Mouse (Mus musculus): ENCODE data around the gene Gjb3. TPM values are rescaled to one million over a fixed set of nuclear protein-coding genes. Genes with fewer than 3 reads are reported as not detected.

The Gjb3 gene
- total RNA-seq (2015) (0.59 and 2.3 TPM in 2 replicates), total RNA-seq (2017) (0.74 and 3.0 TPM in 2 replicates)

DNA sequence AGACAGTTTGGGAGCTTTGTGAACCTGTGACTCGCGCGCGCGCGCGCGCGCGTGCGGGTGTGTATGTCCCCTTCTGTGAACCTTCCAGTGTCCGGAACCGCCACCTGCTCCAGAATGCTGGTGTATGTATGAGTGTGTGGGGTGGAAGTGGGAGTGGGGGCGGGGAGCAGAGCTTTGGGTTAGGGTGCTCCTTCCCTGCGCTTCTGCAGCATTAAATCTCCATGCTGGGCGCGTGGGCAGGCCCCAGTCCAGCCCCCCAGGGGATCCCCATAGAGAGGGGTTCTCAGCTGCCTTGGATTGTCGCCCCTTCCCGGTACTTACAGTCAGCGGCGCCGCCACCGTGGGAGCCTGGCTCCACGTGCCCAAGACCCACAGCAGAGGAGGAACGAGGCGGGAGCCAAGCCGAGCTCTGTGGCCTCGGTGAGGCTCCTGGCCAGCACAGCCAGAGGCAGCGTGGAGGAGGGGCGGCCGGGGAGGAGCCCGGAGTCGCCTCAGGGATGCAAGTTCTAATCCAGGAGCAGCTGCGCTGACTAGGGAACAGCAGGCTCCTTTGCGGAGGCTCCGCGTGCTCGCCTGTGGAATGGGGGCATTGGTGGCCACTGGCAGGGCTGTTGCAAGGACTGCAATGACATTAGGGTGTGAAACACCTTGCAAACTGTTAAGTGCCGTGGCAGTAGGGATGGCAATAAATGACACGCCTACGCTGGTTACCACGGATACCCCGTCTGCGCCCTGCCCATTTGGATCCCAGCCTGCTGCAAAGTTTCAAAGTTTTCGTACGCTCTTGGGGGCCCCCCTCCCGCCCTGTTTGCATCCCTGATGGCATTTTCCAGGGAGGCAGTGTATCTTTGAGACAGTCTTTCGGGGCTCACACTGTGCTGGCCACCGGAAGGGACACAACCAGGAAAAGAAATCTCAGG, at the start of gene Gjb3:
Gene Gjb3, minus strand, starts transcription at position 664 of the 920 bp plus-strand sequence.
- peak; percentile 35; the same call in 1 of the 2 replicates for ATAC-seq (replicated peaks; ENCODE audit: poor library complexity)

DNA sequence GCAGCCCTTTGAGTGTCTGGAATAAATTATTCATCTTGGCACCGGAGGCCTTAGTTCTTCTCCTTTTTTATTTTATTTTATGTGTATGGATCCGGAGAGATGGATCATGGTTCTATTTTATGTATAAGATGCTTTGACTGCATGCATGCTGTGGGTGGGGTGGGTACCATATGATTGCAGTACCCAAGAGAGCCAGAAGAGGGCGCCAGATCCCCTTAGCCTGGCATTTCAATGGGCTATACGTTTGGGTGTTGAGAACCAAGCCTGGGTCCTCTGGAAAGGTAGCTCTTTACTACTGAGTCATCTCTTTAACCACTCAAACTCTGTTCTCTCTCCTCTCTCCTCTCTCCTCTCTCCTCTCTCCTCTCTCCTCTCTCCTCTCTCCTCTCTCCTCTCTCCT, 46.7 kb upstream of the Gjb3 start:
- ATAC-seq (replicated peaks; ENCODE audit: poor library complexity): peak; percentile 70

DNA sequence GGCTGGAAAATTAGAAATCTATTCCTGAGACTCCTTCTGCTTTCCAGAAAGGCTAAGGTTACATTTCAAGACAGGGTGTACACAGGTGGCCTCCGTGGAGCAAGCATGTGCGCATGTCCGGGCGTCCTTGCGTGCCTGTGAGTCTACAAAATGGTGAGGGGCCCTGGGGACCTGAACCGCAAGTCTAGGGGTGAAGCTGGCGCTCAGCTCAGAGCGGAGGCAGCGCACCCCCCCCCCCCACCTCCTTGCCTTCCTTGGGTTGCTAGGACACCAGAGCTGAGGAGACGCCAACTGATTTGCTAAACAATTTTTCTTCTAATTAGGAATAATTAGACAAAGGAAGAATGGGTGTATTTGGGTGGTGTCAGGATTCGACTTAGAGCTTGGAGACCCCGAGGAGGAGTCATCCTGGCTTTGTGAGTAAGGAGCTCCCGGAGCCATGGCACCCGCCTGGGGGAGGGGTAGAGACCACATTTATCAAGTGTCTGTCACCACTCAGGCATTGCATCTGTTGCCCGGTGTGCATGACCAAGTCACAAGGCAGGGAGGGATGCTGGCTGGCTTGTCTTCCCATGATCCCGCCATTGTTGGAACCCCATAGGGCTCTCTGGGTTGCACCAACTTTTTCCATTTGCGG, 45.0 kb upstream of the Gjb3 start:
- no peak for ATAC-seq (replicated peaks; ENCODE audit: poor library complexity)

DNA sequence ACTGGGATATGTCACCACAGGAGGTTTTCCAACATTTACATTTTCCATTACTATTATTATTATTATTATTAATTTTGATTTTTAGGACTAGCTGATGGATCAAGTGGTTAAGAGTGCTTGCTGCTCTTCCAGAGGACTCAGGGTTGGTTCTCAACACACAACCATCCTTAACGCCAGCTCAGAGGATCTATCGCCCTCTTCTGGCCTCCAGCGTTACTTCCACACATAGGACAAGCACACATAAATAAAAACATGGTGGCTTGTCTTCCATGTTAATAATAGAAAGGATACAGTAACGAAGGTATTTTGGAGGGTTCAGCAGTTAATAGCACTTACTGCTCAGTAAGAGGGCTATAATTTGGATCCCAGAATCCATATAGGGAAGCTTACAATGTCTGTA, 44.0 kb upstream of the Gjb3 start:
- no peak for ATAC-seq (replicated peaks; ENCODE audit: poor library complexity)

DNA sequence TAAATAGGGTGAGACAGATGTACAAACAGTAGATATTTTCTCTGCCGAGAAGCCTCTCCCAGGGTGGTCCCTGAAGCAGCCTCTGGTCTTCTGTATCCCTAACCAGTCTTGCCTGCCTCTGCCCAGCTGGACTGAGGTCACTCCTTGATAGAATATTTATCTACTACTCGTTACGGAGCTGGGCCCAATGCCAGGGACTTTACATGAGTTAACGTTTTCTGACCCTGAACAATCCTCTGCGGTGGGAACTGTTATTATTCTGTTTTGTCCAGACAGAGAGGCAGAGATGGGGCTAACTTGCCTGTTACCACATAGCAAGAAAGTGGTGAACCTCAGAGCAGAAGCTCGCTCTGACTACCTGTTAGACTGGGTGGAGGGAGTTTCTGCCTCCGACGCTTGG, 42.8 kb upstream of the Gjb3 start:
- no peak for ATAC-seq (replicated peaks; ENCODE audit: poor library complexity)

DNA sequence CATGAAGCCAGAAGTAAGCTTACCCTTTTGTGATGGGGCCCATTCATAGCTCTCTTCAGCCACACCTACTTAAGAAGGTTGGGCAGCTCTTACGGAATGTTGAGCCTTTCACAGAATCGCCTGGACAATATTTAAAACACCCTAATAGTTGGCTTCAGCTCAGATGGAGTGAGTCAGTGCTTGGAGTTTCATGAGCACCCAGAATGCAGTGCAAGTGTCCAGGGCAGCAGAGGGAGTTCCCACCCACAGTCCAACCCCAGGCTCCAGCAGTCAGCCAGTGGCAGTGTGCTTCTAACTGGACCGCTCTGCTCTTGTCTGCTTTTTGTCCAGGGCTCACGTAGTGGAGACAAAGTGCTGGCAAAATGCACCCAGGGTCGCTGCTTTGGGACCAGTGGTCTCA, 40.9 kb upstream of the Gjb3 start:
- no peak for ATAC-seq (replicated peaks; ENCODE audit: poor library complexity)

DNA sequence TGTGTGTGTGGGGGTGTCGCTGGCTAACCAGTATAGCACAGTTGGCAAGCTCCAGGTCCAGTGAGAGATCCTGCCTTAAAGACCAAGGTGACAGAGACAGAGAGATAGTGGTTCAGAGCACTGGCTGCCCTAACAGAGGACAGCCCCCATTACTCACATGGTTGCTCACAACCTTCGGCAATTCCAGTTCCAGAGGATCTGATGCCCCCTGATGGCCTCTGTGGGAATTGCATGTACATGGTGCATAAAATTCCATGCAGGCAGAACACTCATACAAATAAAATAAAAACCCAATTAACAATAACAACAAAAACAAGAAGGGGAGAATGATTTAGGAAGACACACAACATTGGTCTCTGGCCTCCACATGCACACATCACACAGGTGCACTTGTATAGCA, 39.8 kb upstream of the Gjb3 start:
- ATAC-seq (replicated peaks; ENCODE audit: poor library complexity): peak; percentile 50; the same call in 1 of the 2 replicates

DNA sequence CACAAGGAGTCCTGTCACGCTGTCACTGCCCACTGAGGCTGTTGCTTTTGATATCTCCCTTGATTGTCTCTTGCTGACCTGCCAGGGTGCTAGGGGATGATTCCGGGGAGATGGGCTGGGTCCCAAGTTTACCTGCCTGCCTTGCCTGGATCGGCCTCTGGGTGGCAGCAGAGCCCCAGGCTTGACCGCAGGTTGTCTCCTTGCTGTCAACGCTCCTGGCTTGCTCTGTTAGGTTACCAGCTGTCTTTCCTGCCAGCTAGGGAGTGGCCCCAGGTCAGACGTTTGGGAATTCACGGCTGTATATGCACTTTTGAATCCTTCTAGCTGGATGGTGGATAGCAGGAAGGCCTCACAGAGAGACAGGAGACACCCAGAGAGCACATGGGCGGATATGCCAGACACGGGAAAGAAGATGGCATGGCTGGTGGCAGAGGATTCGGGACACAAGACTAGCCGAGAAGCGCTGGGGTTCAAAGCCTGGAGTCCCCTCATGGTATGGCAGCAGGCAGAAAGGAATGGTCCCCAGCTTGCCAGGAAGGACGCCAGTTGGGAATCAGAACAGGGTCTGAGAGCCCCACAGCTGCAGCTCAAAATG, 37.8 kb upstream of the Gjb3 start:
- ATAC-seq (replicated peaks; ENCODE audit: poor library complexity): peak; percentile 92

DNA sequence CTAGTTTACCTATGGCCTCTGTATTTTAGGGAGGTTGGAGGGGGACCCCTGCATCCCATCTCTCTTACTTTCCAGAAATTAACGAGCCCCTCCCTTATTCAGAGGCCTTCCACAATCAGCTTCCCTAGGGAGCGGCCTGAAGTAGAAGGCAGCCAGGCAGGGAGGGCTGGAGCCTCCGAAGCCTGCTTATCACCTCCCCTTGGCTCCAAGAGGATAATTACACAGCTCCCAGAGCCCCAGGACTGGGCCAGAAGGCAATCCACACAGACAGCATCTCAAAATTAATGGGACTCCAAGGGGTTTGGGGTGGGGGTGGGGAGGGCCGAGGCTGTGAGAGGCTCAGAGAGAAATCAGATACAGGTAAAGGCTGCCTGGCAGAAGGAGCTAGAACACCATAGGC, 35.2 kb upstream of the Gjb3 start:
- ATAC-seq (replicated peaks; ENCODE audit: poor library complexity): no peak

DNA sequence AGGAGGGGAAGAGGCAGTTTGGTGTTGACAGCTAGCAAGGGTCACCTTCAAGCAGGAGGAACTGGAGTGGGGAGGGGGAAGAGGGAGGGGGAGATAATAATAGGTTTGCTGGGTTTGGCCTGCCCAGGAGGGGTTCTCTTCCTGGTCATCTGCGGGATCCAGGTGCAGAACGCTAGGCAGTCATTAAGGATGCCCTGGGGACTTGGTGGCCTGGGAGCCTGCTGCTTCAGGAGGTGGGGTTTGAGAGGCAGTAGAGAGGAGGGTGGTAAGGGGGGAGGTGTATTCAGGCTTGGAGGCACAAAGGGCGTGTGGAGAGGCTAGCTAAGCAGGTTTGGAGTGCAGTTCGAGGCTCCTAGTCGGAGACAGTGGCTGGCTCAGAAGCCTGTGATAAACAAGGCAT, 34.8 kb upstream of the Gjb3 start:
- ATAC-seq (replicated peaks; ENCODE audit: poor library complexity): no peak

DNA sequence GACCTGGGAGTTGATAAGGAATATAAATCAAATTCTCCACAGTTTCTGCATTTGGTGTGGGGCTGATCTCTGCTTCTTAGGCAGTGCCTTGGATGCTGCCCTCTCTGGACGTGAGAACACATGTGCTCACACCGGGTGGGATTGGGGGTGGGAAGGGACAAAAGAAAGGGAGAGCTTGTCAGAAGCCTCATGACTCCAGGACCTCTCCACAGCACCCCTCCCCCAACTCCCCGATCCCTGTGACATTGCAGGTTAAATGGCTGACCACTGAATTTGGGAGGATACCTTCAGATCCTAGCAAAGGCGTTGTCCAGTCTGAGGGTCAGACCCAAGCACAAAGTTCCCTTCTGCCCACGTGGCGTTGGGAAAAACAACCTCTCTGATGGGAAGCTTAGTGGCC, 33.8 kb upstream of the Gjb3 start:
- no peak for ATAC-seq (replicated peaks; ENCODE audit: poor library complexity)

DNA sequence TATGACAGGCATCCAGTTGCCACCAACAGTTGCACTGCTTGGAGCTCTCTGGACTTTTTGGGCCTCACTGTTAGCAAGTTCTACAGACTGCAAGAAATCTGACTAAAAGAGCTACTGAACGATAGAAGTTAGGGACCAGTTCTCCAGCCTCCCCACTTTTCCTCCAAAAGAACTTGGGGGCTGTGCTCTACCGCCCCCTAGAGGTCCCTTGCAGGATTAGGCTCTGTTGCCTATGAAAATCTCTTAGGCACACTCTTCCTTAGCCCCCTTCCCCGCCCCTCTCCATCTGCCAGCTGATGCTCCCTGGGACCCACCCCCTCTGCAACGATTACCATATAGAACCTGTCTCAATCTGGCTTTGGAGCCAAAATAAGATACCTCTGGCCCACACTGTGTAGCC, 32.7 kb upstream of the Gjb3 start:
- ATAC-seq (replicated peaks; ENCODE audit: poor library complexity): peak; percentile 48

DNA sequence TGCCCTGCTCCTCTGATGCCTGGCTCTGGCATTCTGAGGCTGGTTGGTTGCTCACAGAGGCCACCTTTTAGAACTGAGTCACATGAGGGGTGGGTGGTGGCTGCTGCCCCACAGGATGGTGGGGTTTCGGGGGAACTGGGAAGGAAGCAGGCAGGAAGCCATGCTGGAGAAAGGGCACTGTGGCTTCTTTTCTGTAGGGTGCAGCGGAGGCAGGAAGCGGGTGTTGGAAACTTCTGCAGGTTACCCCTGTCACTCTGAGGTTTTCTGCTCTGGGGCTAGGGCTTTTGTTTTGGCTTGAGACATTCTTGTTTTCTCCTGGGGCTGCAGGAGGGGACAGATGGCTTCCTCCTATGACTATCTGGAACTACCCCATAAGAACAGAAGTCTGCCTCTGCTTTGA, 31.9 kb upstream of the Gjb3 start:
- peak; percentile 67 for ATAC-seq (replicated peaks; ENCODE audit: poor library complexity)

DNA sequence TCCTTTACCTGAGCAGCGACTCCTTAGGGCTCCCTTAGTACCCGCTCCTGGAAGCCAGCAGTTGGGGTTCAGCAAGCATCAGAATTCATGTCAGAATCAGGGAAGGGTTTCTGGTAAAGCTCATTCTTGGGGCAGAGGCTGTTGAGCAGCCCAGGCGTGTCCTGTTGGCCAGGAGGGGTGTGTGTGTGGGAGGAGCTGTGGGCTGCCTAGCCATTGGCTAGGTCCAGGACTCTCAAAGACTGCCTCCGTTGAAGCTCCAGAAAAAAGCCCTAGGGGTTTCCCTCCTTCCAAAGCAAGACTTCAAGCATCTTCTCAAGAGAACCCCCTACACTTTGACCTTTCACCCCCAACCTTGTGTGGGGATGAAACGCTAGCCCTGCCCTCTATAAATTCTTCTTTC, 27.4 kb upstream of the Gjb3 start, which contains the start of gene Gjb5:
Gene Gjb5, minus strand, starts transcription at position 164 of the 400 bp plus-strand sequence.
- ATAC-seq (replicated peaks; ENCODE audit: poor library complexity): no peak

DNA sequence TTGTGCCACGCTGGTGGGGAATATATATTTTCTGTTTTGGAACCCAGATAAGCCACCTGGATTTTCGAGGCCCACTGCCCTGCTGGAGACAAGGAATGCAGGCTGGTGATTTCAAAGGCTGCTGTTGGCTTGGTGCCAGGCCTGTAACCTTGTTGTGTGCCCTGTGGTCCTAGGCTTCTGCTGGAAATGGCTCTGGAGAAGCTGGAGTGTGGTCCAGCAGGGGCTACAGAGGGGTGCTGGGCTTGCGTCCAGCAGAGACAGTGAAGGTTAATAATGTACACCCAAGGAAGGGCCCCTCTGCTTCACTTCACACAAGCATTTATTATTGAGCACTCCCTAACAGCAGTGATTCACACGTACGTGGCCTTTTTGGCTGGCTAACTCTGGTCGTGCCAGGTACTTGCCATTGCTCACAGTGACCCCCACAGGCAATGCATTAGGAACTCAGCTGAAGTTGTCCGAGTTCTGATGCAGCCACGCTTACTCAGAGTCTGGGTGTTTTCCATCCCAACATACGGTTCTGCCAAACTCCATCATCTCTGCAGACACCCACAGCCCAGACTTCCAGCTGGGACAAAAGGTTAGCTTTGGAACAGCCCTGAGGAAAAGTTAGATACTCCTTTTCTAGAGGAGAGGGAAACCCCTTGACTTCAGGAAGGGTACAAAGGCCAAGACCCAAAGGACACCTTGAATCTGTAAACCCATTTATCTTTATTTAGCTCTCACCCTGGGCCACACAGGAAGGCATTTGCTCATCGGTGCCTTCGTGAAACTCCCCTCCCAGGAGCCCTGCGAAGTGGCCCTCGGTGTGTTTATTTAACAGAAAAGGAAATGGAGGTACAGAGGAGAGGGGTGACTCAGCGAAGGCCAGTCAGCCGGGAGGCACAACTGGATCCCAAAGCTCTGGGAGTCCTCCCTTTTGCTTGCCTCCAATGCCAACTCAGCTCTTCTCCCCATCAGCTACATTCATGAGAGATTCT, 24.2 kb upstream of the Gjb3 start:
- ATAC-seq (replicated peaks; ENCODE audit: poor library complexity): no peak

DNA sequence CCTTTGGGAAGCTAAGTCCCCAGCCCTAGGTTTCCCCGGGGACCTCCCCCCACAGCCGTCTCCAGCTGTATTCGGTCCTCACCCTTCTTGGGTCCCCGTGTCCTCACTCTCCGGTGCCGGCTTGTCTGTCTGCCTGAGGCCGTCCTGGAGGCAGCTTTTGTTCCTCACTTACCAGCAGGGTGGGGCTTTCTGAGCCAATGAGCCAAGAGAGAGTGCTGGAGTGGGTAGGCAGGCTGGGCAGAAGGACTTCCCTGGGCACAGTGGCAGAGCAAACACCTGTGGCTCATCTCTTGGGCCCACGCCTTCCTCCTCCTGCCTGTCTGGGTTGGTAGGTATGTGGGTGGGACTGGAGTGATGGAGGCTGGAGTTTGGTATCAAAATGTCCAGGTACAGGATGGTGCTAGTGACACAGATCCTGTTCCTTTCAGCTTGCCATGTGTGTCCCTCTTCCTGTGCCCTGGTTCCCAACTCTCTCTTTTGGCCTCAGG, 23.4 kb upstream of the Gjb3 start, which contains the start of gene Gjb4:
Gene Gjb4, minus strand, starts transcription at position 131 of the 488 bp plus-strand sequence.
- no peak for ATAC-seq (replicated peaks; ENCODE audit: poor library complexity)

DNA sequence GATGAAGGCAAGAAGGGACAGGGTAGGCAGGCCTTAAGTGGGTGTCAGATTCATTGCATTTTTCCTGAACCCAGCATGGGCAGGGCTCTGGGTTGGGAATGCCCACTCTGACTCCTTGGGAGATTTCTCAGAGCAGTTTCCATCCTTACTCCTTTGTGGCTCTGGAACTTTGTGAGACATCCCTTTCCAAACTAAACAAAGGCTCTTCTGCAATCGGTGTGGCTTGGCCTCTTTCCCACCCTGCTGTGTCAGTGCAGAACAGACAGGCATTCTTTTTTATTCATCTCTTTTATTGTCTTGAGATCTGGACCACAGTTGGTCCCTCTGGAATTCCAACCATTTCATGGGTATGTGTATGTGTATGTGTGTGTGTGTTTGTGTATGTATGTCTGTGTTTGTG, 21.9 kb upstream of the Gjb3 start:
- no peak for ATAC-seq (replicated peaks; ENCODE audit: poor library complexity)

DNA sequence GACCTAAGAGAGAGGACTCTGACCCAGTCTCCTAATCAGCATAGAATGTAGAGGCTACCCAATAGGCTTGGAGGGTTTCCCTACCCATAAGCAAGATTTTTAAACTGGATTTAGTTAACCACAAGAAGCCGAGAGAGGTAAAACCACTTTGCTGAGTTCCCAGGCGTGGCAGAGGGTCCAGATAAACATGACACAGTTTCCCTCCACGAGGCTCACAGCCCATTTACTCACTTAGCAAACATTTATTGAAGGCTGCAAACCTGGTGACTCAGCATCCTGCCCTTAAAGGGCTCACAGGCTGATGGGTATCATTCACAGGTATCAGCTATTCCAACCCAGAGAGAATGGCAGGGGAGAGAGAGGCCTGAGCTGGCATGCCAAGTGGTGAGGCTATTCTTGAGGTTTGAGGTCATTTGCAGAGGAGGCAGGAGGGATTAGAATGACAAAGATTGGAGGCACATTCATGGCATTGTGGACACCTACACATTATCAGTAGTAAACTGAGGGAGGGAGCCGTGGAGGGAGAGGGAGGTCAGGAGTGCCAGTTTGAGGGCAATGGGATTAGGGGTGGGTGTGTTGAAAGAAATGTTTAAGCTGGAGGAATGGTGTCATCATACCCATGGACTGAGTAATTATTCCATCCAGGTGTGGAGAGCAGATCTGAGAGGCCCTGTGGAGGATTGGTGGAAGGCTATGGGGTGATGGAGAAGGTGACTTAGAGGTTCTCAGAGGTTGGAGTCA, 19.1 kb upstream of the Gjb3 start:
- ATAC-seq (replicated peaks; ENCODE audit: poor library complexity): no peak

DNA sequence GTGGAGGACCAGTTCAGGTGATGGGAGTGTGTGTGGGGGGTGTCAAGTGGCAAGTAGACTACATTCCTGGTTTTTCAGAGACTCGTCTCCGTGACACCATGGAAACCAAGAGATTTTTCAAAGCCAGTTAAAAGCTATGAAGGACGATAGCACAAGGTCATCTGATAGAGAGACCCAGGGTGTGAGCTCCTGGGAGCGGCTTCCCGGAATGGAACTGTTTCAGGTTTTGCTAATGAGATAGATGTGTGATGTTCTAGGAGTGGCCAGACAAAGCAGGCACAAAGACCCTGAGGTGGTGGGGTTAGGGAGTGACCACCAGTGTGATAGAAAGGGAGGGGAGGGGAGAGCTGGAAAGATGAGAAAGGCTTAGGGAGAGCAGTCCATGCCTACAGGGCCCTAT, 14.4 kb upstream of the Gjb3 start:
- no peak for ATAC-seq (replicated peaks; ENCODE audit: poor library complexity)

DNA sequence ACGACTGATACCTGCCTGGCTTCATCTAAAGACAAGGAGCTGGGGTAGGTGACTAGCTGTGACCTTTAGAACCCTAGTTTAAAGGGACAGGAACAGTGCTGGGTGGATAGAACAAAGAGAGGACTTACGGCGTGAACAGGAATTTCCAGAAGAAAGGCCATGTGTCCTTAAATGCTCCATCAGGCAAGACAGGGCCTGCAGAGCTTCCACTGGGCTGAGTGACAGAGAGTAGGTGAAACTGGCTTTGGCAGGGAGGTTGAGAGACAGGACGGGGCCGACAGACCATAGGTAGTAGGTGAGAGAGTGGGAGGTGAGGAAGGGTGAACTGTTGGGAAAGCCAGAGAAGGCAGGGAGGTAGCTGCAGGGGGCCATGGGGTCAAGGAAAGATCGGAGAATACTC, 10.7 kb upstream of the Gjb3 start:
- ATAC-seq (replicated peaks; ENCODE audit: poor library complexity): no peak
